Mouse (Mus musculus) large intestine, adult 2 months (tissue): ENCODE measurements at regions not wholly inside any gene's neighbourhood (a gene's known extent, or its start where the extent isn't known, plus 50 kb on each side); places are given as distances from the start of the nearest gene placed in this dataset.
A peak's percentile ranks its signal among the peaks of the same experiment; 100 is the strongest.

Experiments used
- DNase-seq: peaks from one replicate; pipeline ENCODE4 v3.0.0-alpha.2; 2012; ENCODE audit warnings: low read depth, low spot score
- WGBS: fragments of 180-500 bp; shearing (Covaris S2); methylation state at CpG from one replicate; pipeline ENCODE4 v1.1.7; 2018; 5-methylcytosine and 5-hydroxymethylcytosine counted together

- WGBS, result 67% methylated on average over 2 of the region's 2 CpGs
- no peak for DNase-seq
Measured at GRCm38 (mm10) chr14:14591939-14592338, 110.1 kb upstream of the Slc4a7 start.

GRCm38 (mm10) chr14:14594753-14595152 is 107.3 kb upstream of the Slc4a7 start:
- WGBS, result 94% methylated on average over 6 of the region's 6 CpGs
- no peak for DNase-seq

- DNase-seq, result no peak
- 73% methylated on average over 3 of the region's 3 CpGs for WGBS
Measured at GRCm38 (mm10) chr14:14596057-14596809, 105.8 kb upstream of the Slc4a7 start.

GRCm38 (mm10) chr14:14599586-14599985 is 102.5 kb upstream of the Slc4a7 start:
- WGBS, result 78% methylated on average over 2 of the region's 2 CpGs
- no peak for DNase-seq

GRCm38 (mm10) chr14:14599990-14600389 is 102.1 kb upstream of the Slc4a7 start:
- no peak for DNase-seq
- 68% methylated on average over 6 of the region's 6 CpGs for WGBS

- no peak for DNase-seq
- 89% methylated on average over 1 of the region's 1 CpGs for WGBS
Measured at GRCm38 (mm10) chr14:14603439-14603838, 98.6 kb upstream of the Slc4a7 start.

- WGBS, result 91% methylated on average over 3 of the region's 3 CpGs
- no peak for DNase-seq
Measured at GRCm38 (mm10) chr14:14607074-14607473, 95.0 kb upstream of the Slc4a7 start.

- DNase-seq, result no peak
- 75% methylated on average over 3 of the region's 3 CpGs for WGBS
Measured at GRCm38 (mm10) chr14:14612245-14612644, 89.8 kb upstream of the Slc4a7 start.

- DNase-seq, result no peak
- WGBS, result 91% methylated on average over 5 of the region's 5 CpGs
Measured at GRCm38 (mm10) chr14:14620316-14620715, 81.8 kb upstream of the Slc4a7 start.

GRCm38 (mm10) chr14:14628673-14629072 is 73.4 kb upstream of the Slc4a7 start:
- no peak for DNase-seq
- WGBS, result 82% methylated on average over 1 of the region's 1 CpGs

GRCm38 (mm10) chr14:14631750-14632149 is 70.3 kb upstream of the Slc4a7 start:
- WGBS, result 83% methylated on average over 6 of the region's 6 CpGs

GRCm38 (mm10) chr14:14632471-14632870 is 69.6 kb upstream of the Slc4a7 start:
- WGBS, result 23% methylated on average over 15 of the region's 15 CpGs
- DNase-seq, result no peak

More at GRCm38 (mm10) chr14:14631750-14632149, 70.3 kb upstream of the Slc4a7 start:
- no peak for DNase-seq

- peak; percentile 45 for DNase-seq
- WGBS, result 6% methylated on average over 22 of the region's 22 CpGs
Measured at GRCm38 (mm10) chr14:14632951-14633931, 68.8 kb upstream of the Slc4a7 start.

GRCm38 (mm10) chr14:14634021-14634420 is 68.1 kb upstream of the Slc4a7 start:
- WGBS, result 57% methylated on average over 2 of the region's 2 CpGs
- DNase-seq, result no peak

- WGBS, result 39% methylated on average over 7 of the region's 7 CpGs
Measured at GRCm38 (mm10) chr14:14639102-14640015, 62.7 kb upstream of the Slc4a7 start.

GRCm38 (mm10) chr14:14640023-14640441 is 62.0 kb upstream of the Slc4a7 start:
- 23% methylated on average over 3 of the region's 3 CpGs for WGBS
- DNase-seq, result peak; percentile 53

More at GRCm38 (mm10) chr14:14639102-14640015, 62.7 kb upstream of the Slc4a7 start:
- DNase-seq, result peak; percentile 56

- no peak for DNase-seq
Measured at GRCm38 (mm10) chr14:14640557-14640956, 61.5 kb upstream of the Slc4a7 start.

- WGBS, result 64% methylated on average over 3 of the region's 3 CpGs
- no peak for DNase-seq
Measured at GRCm38 (mm10) chr14:14643533-14643932, 58.5 kb upstream of the Slc4a7 start.

GRCm38 (mm10) chr14:14645084-14645483 is 57.0 kb upstream of the Slc4a7 start:
- DNase-seq, result no peak

More at GRCm38 (mm10) chr14:14645084-14645483, 57.0 kb upstream of the Slc4a7 start:
- 80% methylated on average over 3 of the region's 3 CpGs for WGBS
